Mouse (Mus musculus): ENCODE measurements around the gene Il1rl2. TPM values are rescaled to one million over a fixed set of nuclear protein-coding genes. Genes with fewer than 3 reads are reported as not detected.

The Il1rl2 gene
- total RNA-seq, 2 experiments from 2014 or later, result 1.6 to 3.3 TPM

- no peak for DNase-seq
These were observed 55.7 kb downstream of the Il1rl2 start for GRCm38 (mm10) chr1:40380111-40380510.

GRCm38 (mm10) chr1:40380990-40381389 lies 56.6 kb downstream of the Il1rl2 start:
- DNase-seq, result no peak

GRCm38 (mm10) chr1:40382841-40383240 lies 58.4 kb downstream of the Il1rl2 start:
- no peak for DNase-seq

GRCm38 (mm10) chr1:40384931-40385545 lies 60.6 kb downstream of the Il1rl2 start:
- no peak for DNase-seq

GRCm38 (mm10) chr1:40391374-40391773 lies 67.0 kb downstream of the Il1rl2 start:
- no peak for DNase-seq

DNA sequence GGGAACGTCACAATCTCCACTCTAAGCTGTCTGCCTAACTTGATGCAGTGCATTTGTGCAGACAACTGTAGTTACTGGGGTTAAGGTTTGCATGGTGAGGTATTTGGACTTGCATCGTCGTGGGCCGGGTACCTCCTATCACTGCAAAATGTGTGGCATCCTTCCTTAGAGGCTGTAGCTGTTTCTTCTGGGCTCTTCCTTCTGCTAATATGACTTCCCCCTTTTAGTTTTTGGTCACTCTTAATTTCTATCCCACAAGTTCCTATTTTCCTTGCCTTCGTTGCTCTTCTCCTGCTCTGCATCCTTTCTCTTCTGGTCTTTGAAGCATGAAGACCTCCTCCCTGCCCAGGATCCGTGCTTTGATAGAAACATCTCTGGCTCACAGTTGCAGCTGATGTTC lies 68.1 kb downstream of the Il1rl2 start:
- no peak for DNase-seq

GRCm38 (mm10) chr1:40393214-40393613 lies 68.8 kb downstream of the Il1rl2 start:
- DNase-seq, result no peak

DNA sequence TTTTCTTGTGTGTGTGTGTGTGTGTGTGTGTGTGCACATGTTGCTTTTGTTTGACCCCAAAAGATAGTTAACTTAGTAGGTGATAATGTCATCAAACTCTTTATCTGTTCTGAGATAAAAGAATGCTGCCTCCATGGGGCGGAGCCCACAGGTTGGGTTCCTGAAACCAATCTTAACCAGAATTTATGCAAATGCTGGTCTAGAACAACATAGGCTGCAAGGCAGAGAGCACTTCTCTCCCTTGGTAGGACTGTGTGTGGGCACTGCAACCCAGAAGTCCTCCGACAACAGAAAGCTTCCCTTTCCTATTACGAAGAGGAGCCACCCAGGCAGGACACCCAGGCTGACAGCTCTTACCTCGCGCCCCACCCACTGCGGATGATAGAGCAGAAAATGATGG lies 75.2 kb downstream of the Il1rl2 start:
- no peak for DNase-seq

- DNase-seq, result no peak
These were observed 80.3 kb downstream of the Il1rl2 start for GRCm38 (mm10) chr1:40404682-40405081.

DNA sequence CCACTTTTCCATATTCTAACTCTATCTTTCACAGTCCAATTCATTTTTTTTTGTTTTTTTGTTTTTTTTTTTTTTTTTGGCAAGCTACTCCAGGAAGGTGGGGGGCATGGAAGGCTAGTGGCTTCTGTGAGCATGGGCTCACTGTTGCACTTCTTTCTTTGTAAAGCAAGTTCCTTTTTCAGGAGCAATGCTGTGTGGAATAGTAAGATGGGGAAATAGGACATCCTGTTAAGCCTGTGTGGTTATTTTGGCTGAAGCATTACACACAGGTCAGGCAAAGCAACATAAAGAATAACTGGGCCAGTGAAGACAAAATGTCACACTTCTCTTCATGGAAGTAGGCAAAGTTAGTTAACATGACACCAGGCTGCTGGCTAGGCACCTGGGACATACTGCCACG lies 85.5 kb downstream of the Il1rl2 start:
- no peak for DNase-seq

DNA sequence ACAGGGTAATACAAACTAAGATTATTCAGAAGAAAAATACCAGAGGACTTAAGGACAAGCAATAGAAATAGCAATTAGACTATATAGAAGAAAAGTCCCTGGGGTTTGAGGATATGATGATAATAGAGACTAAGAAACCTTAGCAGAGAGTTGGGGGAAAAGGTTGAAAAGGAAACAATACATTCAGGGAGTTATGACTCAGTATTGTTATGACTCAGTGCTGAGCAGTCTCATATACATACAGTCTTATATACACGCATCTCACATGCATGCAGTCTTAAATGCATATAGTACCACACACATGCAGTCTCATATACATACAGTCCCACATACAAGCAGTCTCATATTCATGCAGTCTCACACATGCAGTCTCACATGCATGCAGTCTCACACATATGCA lies 88.6 kb downstream of the Il1rl2 start:
- DNase-seq, result no peak

GRCm38 (mm10) chr1:40414276-40414675 lies 89.9 kb downstream of the Il1rl2 start:
- no peak for DNase-seq

- DNase-seq, result no peak
These were observed 90.7 kb downstream of the Il1rl2 start for GRCm38 (mm10) chr1:40414863-40415656.

DNA sequence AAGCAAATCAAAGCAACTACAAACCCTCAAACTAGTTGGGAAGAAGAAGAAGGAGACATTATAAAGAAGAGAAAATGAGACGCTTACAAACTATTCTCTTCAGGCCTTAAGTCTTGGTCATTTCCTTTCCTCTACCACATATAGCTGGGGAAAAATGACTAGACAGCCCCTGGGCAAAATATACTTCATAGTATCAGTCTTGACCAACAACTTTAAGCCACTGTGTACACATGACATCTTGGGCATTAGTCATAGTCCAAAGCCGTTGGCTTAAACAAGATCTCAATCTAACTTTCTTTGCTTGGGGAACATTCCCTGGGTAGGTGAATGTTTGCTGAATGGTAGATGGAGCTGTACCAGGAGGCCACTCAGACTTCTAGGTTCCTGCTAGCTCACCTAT lies 92.6 kb downstream of the Il1rl2 start:
- no peak for DNase-seq

Other genes with a start within 250 kb of the Il1rl2 start
- gene Il1r1, start 99.5 kb upstream of the Il1rl2 start, total RNA-seq (2021), result 1 to 10 TPM; 1.8 to 2.3 TPM
- 1 to 10 TPM in 1 of 2 experiments, under 1 TPM in 1; 0.91 to 1.0 TPM for gene Il1rl1, start 105.0 kb downstream of the Il1rl2 start, total RNA-seq (2021)
- gene Il18r1, start 140.9 kb downstream of the Il1rl2 start, total RNA-seq (2021), result not detected
- not detected for gene Il18rap, start 190.8 kb downstream of the Il1rl2 start, total RNA-seq (2021)